Mouse (Mus musculus): Measurements from ENCODE around the gene Gm8356. TPM values are rescaled to one million over a fixed set of nuclear protein-coding genes. Genes with fewer than 3 reads are reported as not detected.
"Not testable (repeated sequence)": the region's sequence is repeated elsewhere in the genome, so short reads cannot be mapped to it uniquely, and the experiment has no call there.

Gene Gm8356
- not detected in 2 replicates for polyA plus RNA-seq (2015; fragmentation: Nextera tagmentation; extraction: Ambion mirVana)

DNA sequence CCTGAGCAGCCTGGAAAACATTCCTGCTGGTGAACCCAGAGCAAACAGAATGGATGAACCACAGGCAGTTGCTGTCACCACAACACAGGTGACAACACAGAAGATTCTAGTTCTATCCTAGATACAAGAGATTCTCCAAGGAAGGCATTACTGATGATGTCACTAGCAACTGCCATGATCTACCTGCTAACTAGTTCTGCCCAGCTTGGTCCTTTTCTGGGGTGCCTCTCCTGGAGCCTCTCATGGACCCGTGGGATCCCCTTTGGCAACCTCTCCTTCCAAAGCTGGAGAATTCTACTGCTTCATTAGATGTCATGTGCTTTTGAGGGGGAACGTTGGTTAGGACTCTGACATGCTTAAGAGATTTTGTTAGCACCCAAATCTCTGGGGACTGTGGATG is at the start of gene Gm8356:
Gm8356 (minus strand) TSS at position 101 of the 400 bp plus-strand sequence.
- H3K9me3 ChIP-seq (ENCODE audit: control insufficient read depth, low read length); H3K27me3 ChIP-seq (replicated peaks; ENCODE audit: control insufficient read depth, insufficient read depth, low read length); ATAC-seq; H3K36me3 ChIP-seq (ENCODE audit: control insufficient read depth, insufficient read depth, low read length); H3K4me1 ChIP-seq (ENCODE audit: control insufficient read depth, insufficient read depth, low read depth, low read length); H3K27ac ChIP-seq (ENCODE audit: low read depth, low read length); H3K9ac ChIP-seq (ENCODE audit: low read depth, low read length); H3K4me3 ChIP-seq (ENCODE audit: low read length); H3K4me2 ChIP-seq (ENCODE audit: low read length): not testable (repeated sequence)
- no CpG with 5 or more reads among the region's 2 CpGs for WGBS

DNA sequence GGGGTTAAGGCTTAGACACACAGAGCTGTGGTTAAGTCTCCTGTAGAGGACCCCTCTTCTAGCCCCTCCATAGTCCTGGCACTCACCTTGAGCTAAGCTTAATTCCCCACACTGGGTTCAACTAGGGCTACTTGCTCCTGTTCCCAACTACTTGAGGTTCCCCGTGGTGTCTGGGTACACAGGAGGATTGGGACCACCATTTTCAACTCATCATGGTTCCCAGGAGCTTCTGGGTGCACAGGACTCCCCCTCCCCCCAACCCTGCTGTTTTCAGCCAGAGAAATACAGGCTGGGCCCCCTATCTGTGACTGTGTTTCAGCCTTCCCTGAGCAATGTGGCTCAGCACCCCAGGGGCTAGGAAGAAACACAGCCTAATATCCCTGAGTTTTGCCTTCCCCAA is 50.8 kb downstream of the Gm8356 start:
- H3K36me3 ChIP-seq (ENCODE audit: control insufficient read depth, insufficient read depth, low read length); H3K4me2 ChIP-seq (ENCODE audit: low read length); H3K27ac ChIP-seq (ENCODE audit: low read depth, low read length); ATAC-seq; H3K4me3 ChIP-seq (ENCODE audit: low read length); H3K4me1 ChIP-seq (ENCODE audit: control insufficient read depth, insufficient read depth, low read depth, low read length); H3K27me3 ChIP-seq (replicated peaks; ENCODE audit: control insufficient read depth, insufficient read depth, low read length); H3K9me3 ChIP-seq (ENCODE audit: control insufficient read depth, low read length); H3K9ac ChIP-seq (ENCODE audit: low read depth, low read length): not testable (repeated sequence)
- WGBS, result 54% methylated on average over 1 of the region's 1 CpGs

DNA sequence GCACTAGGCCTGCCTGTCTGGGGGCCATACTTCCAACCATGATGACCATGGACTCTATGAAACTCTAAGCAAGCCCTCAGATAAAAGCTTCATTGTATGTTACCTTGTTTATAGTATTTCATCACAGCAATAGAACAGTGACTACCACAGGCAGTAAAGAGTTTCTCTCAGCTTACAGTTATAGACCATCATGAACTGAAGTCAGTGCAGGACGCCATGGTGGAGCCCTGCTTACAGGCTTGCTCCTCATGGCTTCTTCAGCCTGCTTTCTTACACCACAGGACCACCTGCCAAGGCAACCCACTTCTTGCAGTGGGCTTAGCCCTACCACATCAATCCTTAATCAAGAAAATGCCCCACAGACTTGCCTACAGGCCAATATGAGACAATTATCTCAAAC is 51.5 kb downstream of the Gm8356 start:
- H3K4me3 ChIP-seq (ENCODE audit: low read length); H3K4me1 ChIP-seq (ENCODE audit: control insufficient read depth, insufficient read depth, low read depth, low read length): not testable (repeated sequence)

DNA sequence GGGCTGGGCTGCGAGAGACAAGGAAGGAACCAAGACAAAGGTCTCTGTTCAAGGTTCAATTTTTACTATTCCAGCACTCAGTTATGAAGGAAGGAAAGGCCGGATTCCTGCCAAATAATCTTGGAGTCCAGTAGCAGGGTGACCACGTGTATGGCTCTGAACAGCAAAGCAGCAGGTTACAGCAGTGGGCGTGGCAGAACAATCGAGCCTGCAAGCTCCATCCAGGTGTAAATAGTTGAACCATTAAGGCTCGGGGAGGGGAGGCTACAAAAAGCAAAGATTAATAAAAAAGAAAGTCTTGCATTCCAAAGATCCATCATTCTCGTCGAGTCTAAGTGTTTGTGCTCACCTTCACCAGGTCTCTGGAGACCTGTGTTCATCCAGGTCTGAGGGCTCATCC is 55.0 kb downstream of the Gm8356 start:
- not testable (repeated sequence) for H3K4me3 ChIP-seq (ENCODE audit: low read length); ATAC-seq; H3K4me2 ChIP-seq (ENCODE audit: low read length); H3K27ac ChIP-seq (ENCODE audit: low read depth, low read length); H3K9ac ChIP-seq (ENCODE audit: low read depth, low read length); H3K36me3 ChIP-seq (ENCODE audit: control insufficient read depth, insufficient read depth, low read length); H3K27me3 ChIP-seq (replicated peaks; ENCODE audit: control insufficient read depth, insufficient read depth, low read length); H3K9me3 ChIP-seq (ENCODE audit: control insufficient read depth, low read length); H3K4me1 ChIP-seq (ENCODE audit: control insufficient read depth, insufficient read depth, low read depth, low read length)
- WGBS, result 79% methylated on average over 8 of the region's 8 CpGs

More for the DNA sequence above, 51.5 kb downstream of the Gm8356 start:
- not testable (repeated sequence) for ATAC-seq; H3K4me2 ChIP-seq (ENCODE audit: low read length); H3K9me3 ChIP-seq (ENCODE audit: control insufficient read depth, low read length); H3K36me3 ChIP-seq (ENCODE audit: control insufficient read depth, insufficient read depth, low read length); H3K27me3 ChIP-seq (replicated peaks; ENCODE audit: control insufficient read depth, insufficient read depth, low read length); H3K27ac ChIP-seq (ENCODE audit: low read depth, low read length); H3K9ac ChIP-seq (ENCODE audit: low read depth, low read length)
- WGBS, result 80% methylated on average over 1 of the region's 1 CpGs

Other genes starting within 250 kb of the Gm8356 start
- not detected in 2 replicates for gene Gm21103, start 232.4 kb downstream of the Gm8356 start, polyA plus RNA-seq (2015; fragmentation: Nextera tagmentation; extraction: Ambion mirVana)
- gene Gm3618, start 193.6 kb downstream of the Gm8356 start, polyA plus RNA-seq (2015; fragmentation: Nextera tagmentation; extraction: Ambion mirVana), result not detected in 2 replicates
- gene Gm16440, start 147.0 kb downstream of the Gm8356 start, polyA plus RNA-seq (2015; fragmentation: Nextera tagmentation; extraction: Ambion mirVana), result not detected in 2 replicates
- 7.0 and 9.2 TPM in 2 replicates for gene Gm3591, start 124.8 kb downstream of the Gm8356 start, polyA plus RNA-seq (2015; fragmentation: Nextera tagmentation; extraction: Ambion mirVana)
- gene Gm3594, start 92.7 kb downstream of the Gm8356 start, polyA plus RNA-seq (2015; fragmentation: Nextera tagmentation; extraction: Ambion mirVana), result not detected in 2 replicates
- 1.3 and 1.5 TPM in 2 replicates for gene Gm3629, start 53.3 kb upstream of the Gm8356 start, polyA plus RNA-seq (2015; fragmentation: Nextera tagmentation; extraction: Ambion mirVana)
- gene Gm3460, start 85.1 kb upstream of the Gm8356 start, polyA plus RNA-seq (2015; fragmentation: Nextera tagmentation; extraction: Ambion mirVana), result 0.42 and 0.68 TPM in 2 replicates
- 0.23 TPM in 1 of 2 replicates, not detected in the other for gene Gm10251, start 146.9 kb upstream of the Gm8356 start, polyA plus RNA-seq (2015; fragmentation: Nextera tagmentation; extraction: Ambion mirVana)
- gene Gm8050, start 183.0 kb upstream of the Gm8356 start, polyA plus RNA-seq (2015; fragmentation: Nextera tagmentation; extraction: Ambion mirVana), result 0.14 TPM in 1 of 2 replicates, not detected in the other
- 18.0 and 18.5 TPM in 2 replicates for gene Gm3636, start 205.0 kb upstream of the Gm8356 start, polyA plus RNA-seq (2015; fragmentation: Nextera tagmentation; extraction: Ambion mirVana)
- not detected in 2 replicates for gene Gm8362, start 237.1 kb upstream of the Gm8356 start, polyA plus RNA-seq (2015; fragmentation: Nextera tagmentation; extraction: Ambion mirVana)